Mouse (Mus musculus) hindbrain, embryonic 15.5 days (tissue): ENCODE data around the gene Cabp1. TPM values are rescaled to one million over a fixed set of nuclear protein-coding genes. Genes with fewer than 3 reads are reported as not detected.
A peak's percentile ranks its signal among the peaks of the same experiment; 100 is the strongest.

Experiments used
- ATAC-seq: fragments of 200-750 bp; cut with Nextera tagmentation; 2 replicates; pipeline ENCODE4 v1.8.0; 2017; ENCODE audit warnings: low read depth, moderate number of reproducible peaks, moderate TSS enrichment; ENCODE audit not compliant: low FRiP score
- H3K27ac ChIP-seq: fragments of 300-500 bp; sonication (generic); replicated peaks from 2 replicates; pipeline ENCODE4 v1.5.1; 2015; ENCODE audit warnings: mild to moderate bottlenecking, inconsistent platforms
- H3K27me3 ChIP-seq: fragments of 300-500 bp; sonication (generic); 2 replicates; pipeline ENCODE4 v1.6.1; 2015; ENCODE audit warnings: control low read depth, inconsistent platforms
- H3K36me3 ChIP-seq: fragments of 300-500 bp; sonication (generic); 2 replicates; pipeline ENCODE4 v1.6.1; 2015; ENCODE audit warnings: control low read depth, inconsistent platforms
- H3K4me1 ChIP-seq: fragments of 300-500 bp; sonication (generic); replicated peaks from 2 replicates; pipeline ENCODE4 v1.6.1; 2015; ENCODE audit warnings: control low read depth, inconsistent platforms
- H3K4me2 ChIP-seq: fragments of 300-500 bp; sonication (generic); 2 replicates; pipeline ENCODE4 v1.6.1; 2015; ENCODE audit warnings: moderate library complexity, mild to moderate bottlenecking, inconsistent platforms
- H3K4me3 ChIP-seq: fragments of 300-500 bp; sonication (generic); 2 replicates; pipeline ENCODE4 v1.5.1; 2015; ENCODE audit warnings: mild to moderate bottlenecking, inconsistent platforms
- H3K9ac ChIP-seq: fragments of 300-500 bp; sonication (generic); 2 replicates; pipeline ENCODE4 v1.6.1; 2015; ENCODE audit warnings: inconsistent platforms
- H3K9me3 ChIP-seq: fragments of 300-500 bp; sonication (generic); 2 replicates; pipeline ENCODE4 v1.6.1; 2016; ENCODE audit warnings: control low read depth, inconsistent platforms
- WGBS: fragments of 180-500 bp; shearing (Covaris S2); methylation state at CpG from one replicate; pipeline ENCODE4 v1.1.7; 2015; 5-methylcytosine and 5-hydroxymethylcytosine counted together
- polyA plus RNA-seq: library from polyadenylated mRNA; unstranded; fragments of >200 nt; fragmentation: Nextera tagmentation; extraction: Ambion mirVana; gene quantifications from 2 replicates; pipeline ENCODE4 v1.2.1, GENCODE M21; 2015

Gene Cabp1
- polyA plus RNA-seq, 1 experiment from 2014 or later = 14.2 TPM

GRCm38 (mm10) chr5:115186371-115187073, 7.7 kb downstream of the Cabp1 start:
- Histone ChIP-seq H3K4me3 (peak overlapping the region; percentile 14), H3K4me1 (peaks cover 38% of the 10 kb centered on the region), H3K9me3 (no peaks in the 10 kb centered on the region), H3K27me3 (peaks cover 16% of the 10 kb centered on the region), H3K4me2 (peak overlapping the region; percentile 41), H3K27ac (peak overlapping the region; percentile 66), H3K9ac (0 out of 2 replicates have a peak overlapping the region, but pooled peaks have one; percentile 28), H3K36me3 (no peaks in the 10 kb centered on the region)
- 22% methylated on average over 17 of the region's 17 CpGs for WGBS
- peak; percentile 71; the same call in 1 of the 2 replicates for ATAC-seq

GRCm38 (mm10) chr5:115184726-115185125, 9.5 kb downstream of the Cabp1 start:
- Histone ChIP-seq H3K4me2 (peak overlapping the region; percentile 52), H3K4me3 (peak overlapping the region; percentile 25), H3K9me3 (no peaks in the 10 kb centered on the region), H3K27me3 (peaks cover 3% of the 10 kb centered on the region; the same call in 1 of the 2 replicates), H3K36me3 (no peaks in the 10 kb centered on the region), H3K4me1 (peaks cover 40% of the 10 kb centered on the region), H3K27ac (peak overlapping the region; percentile 54), H3K9ac (peak overlapping the region; percentile 30; the same call in 1 of the 2 replicates)
- ATAC-seq = no peak
- WGBS = 17% methylated on average over 15 of the region's 15 CpGs

- Histone ChIP-seq H3K9me3 (no peaks in the 10 kb centered on the region), H3K4me3 (no peak overlapping the region), H3K36me3 (no peaks in the 10 kb centered on the region), H3K4me2 (no peak overlapping the region), H3K27me3 (no peaks in the 10 kb centered on the region), H3K4me1 (peaks cover 40% of the 10 kb centered on the region), H3K27ac (no peak overlapping the region), H3K9ac (no peak overlapping the region)
- WGBS = 86% methylated on average over 10 of the region's 10 CpGs
- ATAC-seq = no peak
Observed at GRCm38 (mm10) chr5:115183482-115183881, 10.7 kb downstream of the Cabp1 start.

GRCm38 (mm10) chr5:115182925-115183324, 11.3 kb downstream of the Cabp1 start:
- H3K4me2 ChIP-seq = no peak overlapping the region
- H3K36me3 ChIP-seq = no peaks in the 10 kb centered on the region
- no peak overlapping the region for H3K27ac ChIP-seq
- no peak overlapping the region for H3K4me3 ChIP-seq
- ATAC-seq = no peak
- 73% methylated on average over 8 of the region's 8 CpGs for WGBS
- H3K4me1 ChIP-seq = peaks cover 40% of the 10 kb centered on the region
- no peak overlapping the region for H3K9ac ChIP-seq
- H3K27me3 ChIP-seq = no peaks in the 10 kb centered on the region
- H3K9me3 ChIP-seq = no peaks in the 10 kb centered on the region

GRCm38 (mm10) chr5:115181248-115181940, 12.8 kb downstream of the Cabp1 start:
- Histone ChIP-seq H3K27me3 (no peaks in the 10 kb centered on the region), H3K9ac (no peak overlapping the region), H3K4me1 (peaks cover 24% of the 10 kb centered on the region), H3K4me3 (no peak overlapping the region), H3K9me3 (no peaks in the 10 kb centered on the region), H3K4me2 (no peak overlapping the region), H3K27ac (no peak overlapping the region), H3K36me3 (no peaks in the 10 kb centered on the region)
- ATAC-seq = no peak
- 79% methylated on average over 13 of the region's 13 CpGs for WGBS

GRCm38 (mm10) chr5:115179596-115179995, 14.6 kb downstream of the Cabp1 start:
- Histone ChIP-seq H3K4me1 (peaks cover 10% of the 10 kb centered on the region), H3K4me2 (no peak overlapping the region), H3K27me3 (no peaks in the 10 kb centered on the region), H3K4me3 (no peak overlapping the region), H3K27ac (no peak overlapping the region), H3K36me3 (no peaks in the 10 kb centered on the region), H3K9me3 (no peaks in the 10 kb centered on the region), H3K9ac (no peak overlapping the region)
- WGBS = 90% methylated on average over 11 of the region's 11 CpGs
- ATAC-seq = no peak

GRCm38 (mm10) chr5:115177866-115178265, 16.3 kb downstream of the Cabp1 start:
- no peak for ATAC-seq
- Histone ChIP-seq H3K9me3 (no peaks in the 10 kb centered on the region), H3K36me3 (no peaks in the 10 kb centered on the region), H3K4me3 (no peak overlapping the region), H3K27me3 (no peaks in the 10 kb centered on the region), H3K9ac (no peak overlapping the region), H3K4me1 (0 out of 2 replicates have a peak, but pooled peaks cover 5% of the 10 kb centered on the region), H3K27ac (no peak overlapping the region), H3K4me2 (no peak overlapping the region)
- 77% methylated on average over 6 of the region's 6 CpGs for WGBS

- Histone ChIP-seq H3K4me2 (no peak overlapping the region), H3K36me3 (no peaks in the 10 kb centered on the region), H3K27ac (no peak overlapping the region), H3K4me1 (no peaks in the 10 kb centered on the region), H3K27me3 (no peaks in the 10 kb centered on the region), H3K4me3 (no peak overlapping the region), H3K9me3 (no peaks in the 10 kb centered on the region), H3K9ac (no peak overlapping the region)
- WGBS = 88% methylated on average over 1 of the region's 1 CpGs
- no peak for ATAC-seq
Observed at GRCm38 (mm10) chr5:115174554-115174953, 19.6 kb downstream of the Cabp1 start.

GRCm38 (mm10) chr5:115170150-115170549, 24.0 kb downstream of the Cabp1 start:
- Histone ChIP-seq H3K27me3 (no peaks in the 10 kb centered on the region), H3K4me1 (peaks cover 9% of the 10 kb centered on the region; the same call in 1 of the 2 replicates), H3K9ac (no peak overlapping the region), H3K4me2 (no peak overlapping the region), H3K4me3 (no peak overlapping the region), H3K9me3 (no peaks in the 10 kb centered on the region), H3K27ac (no peak overlapping the region), H3K36me3 (no peaks in the 10 kb centered on the region)
- no peak for ATAC-seq
- WGBS = 87% methylated on average over 8 of the region's 8 CpGs

GRCm38 (mm10) chr5:115168641-115169415, 25.4 kb downstream of the Cabp1 start:
- no peak overlapping the region for H3K4me3 ChIP-seq
- H3K9me3 ChIP-seq = no peaks in the 10 kb centered on the region
- ATAC-seq = no peak
- WGBS = 44% methylated on average over 27 of the region's 27 CpGs
- H3K27me3 ChIP-seq = no peaks in the 10 kb centered on the region
- no peak overlapping the region for H3K4me2 ChIP-seq
- H3K4me1 ChIP-seq = peaks cover 9% of the 10 kb centered on the region; the same call in 1 of the 2 replicates
- no peak overlapping the region for H3K9ac ChIP-seq
- H3K27ac ChIP-seq = no peak overlapping the region
- no peaks in the 10 kb centered on the region for H3K36me3 ChIP-seq

- 72% methylated on average over 6 of the region's 6 CpGs for WGBS
- no peak overlapping the region for H3K4me3 ChIP-seq
- no peak overlapping the region for H3K4me2 ChIP-seq
- peaks cover 11% of the 10 kb centered on the region; the same call in 1 of the 2 replicates for H3K4me1 ChIP-seq
- no peak overlapping the region for H3K27ac ChIP-seq
- H3K9me3 ChIP-seq = no peaks in the 10 kb centered on the region
- no peak for ATAC-seq
- no peaks in the 10 kb centered on the region for H3K36me3 ChIP-seq
- no peaks in the 10 kb centered on the region for H3K27me3 ChIP-seq
- H3K9ac ChIP-seq = no peak overlapping the region
Observed at GRCm38 (mm10) chr5:115167396-115167795, 26.8 kb downstream of the Cabp1 start.

- H3K4me3 ChIP-seq = no peak overlapping the region
- no peak overlapping the region for H3K4me2 ChIP-seq
- H3K27me3 ChIP-seq = no peaks in the 10 kb centered on the region
- H3K4me1 ChIP-seq = peaks cover 11% of the 10 kb centered on the region; the same call in 1 of the 2 replicates
- H3K9ac ChIP-seq = no peak overlapping the region
- H3K27ac ChIP-seq = no peak overlapping the region
- no peak for ATAC-seq
- H3K36me3 ChIP-seq = no peaks in the 10 kb centered on the region
- no peaks in the 10 kb centered on the region for H3K9me3 ChIP-seq
- WGBS = 82% methylated on average over 7 of the region's 7 CpGs
Observed at GRCm38 (mm10) chr5:115166815-115167194, 27.4 kb downstream of the Cabp1 start.
